Mouse (Mus musculus) splenic B cell, adult 2 months (primary cell): ENCODE results near the gene Dyrk3.

Source experiments
- DNase-seq: peaks from one replicate; pipeline ENCODE4 v3.0.0-alpha.2; 2011; ENCODE audit warnings: low read depth, low spot score
- H3K27me3 ChIP-seq: 2 replicates; pipeline ENCODE4 v1.6.1; 2012; ENCODE audit warnings: mild to moderate bottlenecking, low read length, moderate library complexity, mixed read lengths; ENCODE audit not compliant: control insufficient read depth, poor library complexity, insufficient read depth, severe bottlenecking
- H3K36me3 ChIP-seq: 2 replicates; pipeline ENCODE4 v1.6.1; 2012; ENCODE audit warnings: mild to moderate bottlenecking, low read length, moderate library complexity, mixed read lengths; ENCODE audit not compliant: control insufficient read depth, poor library complexity, insufficient read depth, severe bottlenecking

Dyrk3 gene

DNA sequence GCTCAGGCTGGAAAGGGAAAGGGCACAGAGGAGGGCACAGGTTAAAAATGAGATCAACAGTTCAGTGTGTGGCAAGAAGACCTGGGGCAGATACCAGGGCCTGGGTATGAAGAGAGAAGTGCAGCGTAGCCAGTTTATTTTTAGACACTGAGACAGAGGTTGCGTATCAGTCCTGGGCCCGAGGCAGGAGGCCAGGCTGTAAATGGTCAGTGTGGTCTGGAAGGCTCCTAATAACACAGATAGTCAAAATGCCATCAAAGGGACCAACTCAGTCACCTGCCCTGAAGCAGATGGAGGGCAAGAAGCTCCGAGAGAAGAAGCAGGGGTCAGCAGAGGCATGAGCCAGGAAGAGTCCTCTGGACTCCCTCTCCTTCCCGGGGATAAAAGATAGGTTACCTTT lies 47.9 kb downstream of the Dyrk3 start:
- Histone ChIP-seq H3K36me3 (no peaks in the 10 kb centered on the region), H3K27me3 (no peaks in the 10 kb centered on the region)
- DNase-seq, result no peak

DNA sequence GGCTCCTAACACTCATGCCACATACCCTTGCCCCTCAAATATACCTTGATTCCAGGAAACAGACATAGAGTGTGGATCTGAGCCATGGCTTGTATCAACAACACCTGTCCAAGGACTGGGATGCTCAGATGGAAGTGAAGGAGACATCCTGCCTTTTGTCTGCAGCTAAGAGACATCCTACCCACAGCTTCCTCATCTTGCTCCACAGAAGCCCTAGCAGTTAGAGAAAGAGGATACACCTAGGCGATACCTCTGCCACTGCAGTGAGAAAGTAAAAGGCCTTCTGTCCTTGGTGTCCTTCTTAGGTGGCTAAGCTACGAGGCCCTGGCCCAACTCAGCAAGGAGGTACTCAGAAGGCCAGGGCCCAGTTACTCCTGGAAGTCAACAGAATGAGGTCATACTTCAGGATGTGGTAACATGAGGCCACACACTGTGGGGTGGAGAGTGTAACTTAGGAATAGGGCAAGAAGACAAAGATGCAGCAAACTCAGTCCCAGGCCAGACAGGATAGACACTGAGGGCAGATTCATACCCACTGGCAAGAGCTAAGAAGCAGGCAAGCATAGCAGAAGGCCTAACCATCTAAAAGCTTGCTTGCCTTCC lies 48.5 kb downstream of the Dyrk3 start:
- H3K27me3 ChIP-seq, result no peaks in the 10 kb centered on the region
- no peaks in the 10 kb centered on the region for H3K36me3 ChIP-seq
- peak; percentile 17 for DNase-seq

DNA sequence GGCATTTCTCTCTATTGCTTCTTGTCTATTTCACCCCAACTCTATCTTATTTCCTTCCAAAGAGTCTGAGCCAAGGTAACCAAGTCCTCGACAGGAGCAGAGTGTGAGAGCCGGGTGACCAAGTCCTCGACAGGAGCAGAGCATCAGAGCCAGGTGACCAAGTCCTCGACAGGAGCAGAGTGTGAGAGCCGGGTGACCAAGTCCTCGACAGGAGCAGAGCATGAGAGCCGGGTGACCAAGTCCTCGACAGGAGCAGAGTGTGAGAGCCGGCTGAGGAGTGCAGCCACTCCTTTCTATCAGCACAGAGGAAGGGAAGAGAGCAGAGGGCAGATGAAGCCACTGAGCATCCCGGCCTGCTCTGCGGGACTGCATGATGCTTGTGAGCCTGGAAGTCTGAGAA lies 49.6 kb downstream of the Dyrk3 start:
- no peak for DNase-seq
- H3K36me3 ChIP-seq, result no peaks in the 10 kb centered on the region
- no peaks in the 10 kb centered on the region for H3K27me3 ChIP-seq

DNA sequence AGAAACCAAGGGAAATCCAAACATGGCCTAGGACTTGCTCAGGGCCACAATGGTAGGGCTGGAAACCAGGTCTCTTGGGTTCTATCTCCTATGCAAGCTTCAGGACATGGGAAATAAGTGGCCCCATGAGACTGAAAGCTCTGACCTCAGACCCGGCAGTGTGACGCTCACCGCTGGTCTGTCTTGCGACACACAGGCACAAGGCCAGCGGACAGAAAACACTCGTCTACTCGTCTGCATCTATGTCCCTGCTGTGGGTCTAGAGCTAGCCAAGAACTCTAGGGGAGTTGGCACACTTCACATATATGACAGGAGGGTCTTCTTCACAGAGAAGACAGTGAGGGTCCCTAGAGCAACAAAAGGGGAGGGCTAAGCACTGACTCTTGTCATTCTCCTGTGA lies 51.2 kb downstream of the Dyrk3 start:
- peak; percentile 26 for DNase-seq
- Histone ChIP-seq H3K36me3 (no peaks in the 10 kb centered on the region), H3K27me3 (no peaks in the 10 kb centered on the region)

DNA sequence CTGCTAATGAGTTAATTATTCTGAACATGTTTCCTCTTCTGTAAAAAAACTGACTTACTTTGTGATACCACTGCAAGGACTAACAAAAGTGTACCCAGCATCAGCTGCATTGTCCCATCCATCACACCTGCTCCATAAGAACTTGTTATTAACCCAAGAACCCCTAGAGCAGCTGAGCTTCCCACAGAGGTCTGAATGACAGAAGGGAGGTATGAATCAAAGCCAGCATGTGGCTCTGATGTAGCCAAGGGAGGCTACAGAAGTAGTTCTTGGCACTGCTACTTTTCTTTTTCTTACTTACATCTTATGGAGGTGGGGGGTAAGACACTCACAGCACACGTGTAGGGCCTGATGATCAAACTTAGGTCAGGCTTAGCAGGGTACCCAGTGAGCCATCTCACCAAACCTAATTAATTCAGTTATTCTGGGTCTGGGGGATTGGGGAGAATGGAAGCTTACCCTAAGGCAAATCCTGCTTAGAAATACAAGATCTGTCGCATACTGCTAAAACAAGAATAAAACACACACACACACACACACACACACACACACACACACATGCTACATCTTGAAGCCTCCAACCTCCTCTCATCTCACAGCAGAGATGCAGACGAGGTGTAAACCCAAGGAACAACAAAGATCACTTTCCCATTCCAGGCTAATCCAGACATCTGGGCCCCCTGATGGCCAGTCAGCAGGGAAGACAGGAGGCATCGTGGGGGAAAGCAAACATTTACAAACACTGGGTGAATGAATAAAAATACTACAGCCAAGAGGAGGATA lies 52.0 kb downstream of the Dyrk3 start:
- no peak for DNase-seq
- no peaks in the 10 kb centered on the region for H3K27me3 ChIP-seq
- no peaks in the 10 kb centered on the region for H3K36me3 ChIP-seq

- no peak for DNase-seq
- no peaks in the 10 kb centered on the region for H3K36me3 ChIP-seq
- no peaks in the 10 kb centered on the region for H3K27me3 ChIP-seq
Measured at GRCm38 (mm10) chr1:131085272-131085671, 52.9 kb downstream of the Dyrk3 start.

DNA sequence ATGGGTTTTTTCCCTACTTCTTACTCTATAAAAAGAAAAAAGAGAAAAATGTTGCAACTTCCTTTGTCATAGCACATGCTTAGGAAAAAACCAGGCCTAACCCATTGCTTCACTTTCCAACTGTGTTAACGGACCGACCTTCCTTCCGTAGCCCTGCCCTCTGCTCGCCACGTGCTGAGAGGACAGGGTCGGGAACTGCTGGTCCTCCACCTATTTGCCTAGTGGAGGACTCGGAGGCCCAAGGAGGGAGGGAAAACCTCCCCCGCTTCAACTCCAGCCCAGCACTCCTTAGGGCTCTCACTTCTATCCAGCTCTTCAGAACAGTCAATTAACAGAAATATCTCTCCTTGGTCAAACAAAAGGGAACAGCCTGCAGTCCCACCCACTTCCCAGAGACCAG lies 53.9 kb downstream of the Dyrk3 start:
- H3K36me3 ChIP-seq, result no peaks in the 10 kb centered on the region
- no peak for DNase-seq
- H3K27me3 ChIP-seq, result no peaks in the 10 kb centered on the region

DNA sequence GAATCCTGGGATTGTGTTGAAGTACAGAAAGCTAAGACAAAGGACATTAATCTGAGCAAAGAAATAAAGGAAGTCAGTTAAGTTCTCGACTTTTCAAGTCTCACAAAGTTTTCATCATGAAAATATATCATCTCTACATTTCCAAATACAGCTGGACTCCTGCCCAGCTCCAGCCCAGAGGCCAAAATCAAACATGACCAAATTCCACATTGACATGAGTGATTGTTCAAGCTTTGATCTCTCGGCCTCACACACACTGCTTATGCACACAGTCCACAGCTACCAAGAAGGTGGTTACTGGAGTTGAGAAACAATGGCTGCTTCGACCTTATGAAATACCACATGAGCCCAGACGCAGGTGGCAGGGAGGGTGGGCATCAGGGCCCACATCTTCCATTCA lies 54.5 kb downstream of the Dyrk3 start:
- DNase-seq, result no peak
- Histone ChIP-seq H3K36me3 (no peaks in the 10 kb centered on the region), H3K27me3 (no peaks in the 10 kb centered on the region)

GRCm38 (mm10) chr1:131083122-131083521 lies 55.0 kb downstream of the Dyrk3 start:
- Histone ChIP-seq H3K36me3 (no peaks in the 10 kb centered on the region), H3K27me3 (no peaks in the 10 kb centered on the region)
- DNase-seq, result no peak

GRCm38 (mm10) chr1:131080686-131081085 lies 57.5 kb downstream of the Dyrk3 start:
- H3K36me3 ChIP-seq, result no peaks in the 10 kb centered on the region
- DNase-seq, result no peak
- H3K27me3 ChIP-seq, result no peaks in the 10 kb centered on the region

GRCm38 (mm10) chr1:131079762-131080161 lies 58.4 kb downstream of the Dyrk3 start:
- DNase-seq, result peak; percentile 61
- no peaks in the 10 kb centered on the region for H3K27me3 ChIP-seq
- no peaks in the 10 kb centered on the region for H3K36me3 ChIP-seq

GRCm38 (mm10) chr1:131078761-131079330 lies 59.3 kb downstream of the Dyrk3 start:
- no peak for DNase-seq
- Histone ChIP-seq H3K36me3 (no peaks in the 10 kb centered on the region), H3K27me3 (no peaks in the 10 kb centered on the region)
